Mouse (Mus musculus) adrenal gland, postnatal 4 days (tissue): ENCODE data around the gene Phlda3. TPM values are rescaled to one million over a fixed set of nuclear protein-coding genes. Genes with fewer than 3 reads are reported as not detected.

Experiments
- DNase-seq, 2 experiments: peaks; one replicate each; pipeline ENCODE4 v3.0.0; 2021 to 2022; ENCODE audit warnings: low spot score in 2 of 2, mixed read lengths in 2 of 2
- long read RNA-seq, 2 experiments: library from polyadenylated mRNA; stranded (forward); transcript quantifications; one replicate each; pipeline ENCODE4 v2.0.0; 2021
- total RNA-seq, 2 experiments: library from RNA; stranded (reverse); gene quantifications; 2 replicates each; pipeline ENCODE4 v1.2.3; 2021

Phlda3 gene
- 10 to 100 TPM; 25.1 to 33.6 TPM for total RNA-seq
- long read RNA-seq, experiment 1, transcript Phlda3-201 (2 exons, 1,435 nt) = major isoform, 60 of 65 reads
- long read RNA-seq, experiment 1, partial matches to known transcripts = 0 of 65 reads
- long read RNA-seq, experiment 1, other reads (novel, unspliced or antisense) = 4 of 65 reads
- long read RNA-seq, experiment 2, transcript Phlda3-201 (2 exons, 1,435 nt) = major isoform, 75 of 80 reads
- long read RNA-seq, experiment 2, partial matches to known transcripts = 0 of 80 reads
- long read RNA-seq, experiment 2, other reads (novel, unspliced or antisense) = 5 of 80 reads

GRCm38 (mm10) chr1:135765645-135766591 lies at the start of gene Phlda3:
TSS of gene Phlda3 (plus strand) at chr1:135766119.
- peak; percentile 50 to 59 for DNase-seq

GRCm38 (mm10) chr1:135719486-135719885 lies 46.4 kb upstream of the Phlda3 start:
- DNase-seq = peak in 1 of 2 experiments; percentile 37

GRCm38 (mm10) chr1:135719983-135720382 lies 45.9 kb upstream of the Phlda3 start, which contains the start of gene Csrp1:
TSS of gene Csrp1 (plus strand) at chr1:135720061.
- DNase-seq = no peak

- DNase-seq = no peak
Observed at GRCm38 (mm10) chr1:135723016-135723415, 42.9 kb upstream of the Phlda3 start.

GRCm38 (mm10) chr1:135724134-135724533 lies 41.8 kb upstream of the Phlda3 start:
- DNase-seq = no peak

- no peak for DNase-seq
Observed at GRCm38 (mm10) chr1:135725324-135725723, 40.6 kb upstream of the Phlda3 start.

- no peak for DNase-seq
Observed at GRCm38 (mm10) chr1:135725936-135726335, 40.0 kb upstream of the Phlda3 start.

- peak; percentile 48 to 73 for DNase-seq
Observed at GRCm38 (mm10) chr1:135728631-135729366, 37.1 kb upstream of the Phlda3 start.

GRCm38 (mm10) chr1:135729367-135729713 lies 36.6 kb upstream of the Phlda3 start:
- no peak for DNase-seq

GRCm38 (mm10) chr1:135729821-135730220 lies 36.1 kb upstream of the Phlda3 start:
- DNase-seq = no peak

GRCm38 (mm10) chr1:135730296-135730695 lies 35.6 kb upstream of the Phlda3 start:
- no peak for DNase-seq

- no peak for DNase-seq
Observed at GRCm38 (mm10) chr1:135731393-135731792, 34.5 kb upstream of the Phlda3 start.

GRCm38 (mm10) chr1:135731897-135732684 lies 33.8 kb upstream of the Phlda3 start:
- no peak for DNase-seq

- no peak for DNase-seq
Observed at GRCm38 (mm10) chr1:135734225-135734937, 31.5 kb upstream of the Phlda3 start.

GRCm38 (mm10) chr1:135735460-135735859 lies 30.5 kb upstream of the Phlda3 start:
- no peak for DNase-seq

GRCm38 (mm10) chr1:135744987-135745386 lies 20.9 kb upstream of the Phlda3 start:
- DNase-seq = no peak

- DNase-seq = no peak
Observed at GRCm38 (mm10) chr1:135746248-135746647, 19.7 kb upstream of the Phlda3 start.

GRCm38 (mm10) chr1:135752737-135753348 lies 13.1 kb upstream of the Phlda3 start:
- peak; percentile 52 to 84 for DNase-seq

- no peak for DNase-seq
Observed at GRCm38 (mm10) chr1:135755287-135755686, 10.6 kb upstream of the Phlda3 start.
